23 mouse cellular contexts compared by ENCODE assay signal in genomic region chr9:46023591-46023990, GRCm38 (mm10). TPM values are rescaled to one million over a fixed set of nuclear protein-coding genes. Genes with fewer than 3 reads are reported as not detected.
DNase-seq lines count a peak whose midpoint lies in the region; ATAC-seq lines count a peak whose summit lies in the region.
"Had no signal": no experiment of that assay in that cellular context is flagged by ENCODE, and none has a peak within 500 bp of the region (broad histone marks: within the 10 kb centered on the region; RNA-seq: fewer than 3 reads in every experiment).

No protein-coding gene starts in this region.

- no peak overlapping the region for H3K27ac ChIP-seq in heart, embryonic 10.5 days
- H3K27ac ChIP-seq in heart, embryonic 12.5 days (ENCODE audit: poor library complexity, severe bottlenecking), result no peak overlapping the region
- H3K27ac ChIP-seq in kidney, embryonic 15.5 days, result no peak overlapping the region
- H3K27ac ChIP-seq: forebrain, embryonic 15.5 days; heart, embryonic 13.5 days; hindbrain, postnatal 0 days; midbrain, embryonic 13.5 days had no signal

- peak; percentile 74 for DNase-seq in adrenal gland, adult 2 months
- DNase-seq in adrenal gland, postnatal 4 days (ENCODE audit: low spot score in 2 of 2), result no peak
- peak; percentile 58 for DNase-seq in heart, embryonic 10.5 days (ENCODE audit: low spot score)
- peak; percentile 55 to 61 for DNase-seq in adrenal gland, postnatal 36 days
- peak; percentile 55 for DNase-seq in gastrocnemius, postnatal 25 days
- no peak for DNase-seq in spleen, adult 18-20 months
- DNase-seq: cerebellum, adult 11-12 months; heart, postnatal 36 days; kidney, adult 11 months; kidney, postnatal 25 days; lung, embryonic 14.5 days; lung, postnatal 4 days; retina, postnatal 1 day; right cerebral cortex, postnatal 4 days had no signal

- H3K9ac ChIP-seq in heart, embryonic 12.5 days, result no peak overlapping the region
- no peak overlapping the region for H3K9ac ChIP-seq in kidney, embryonic 15.5 days
- H3K9ac ChIP-seq: forebrain, embryonic 15.5 days; heart, embryonic 13.5 days; lung, embryonic 14.5 days; midbrain, embryonic 13.5 days had no signal

- 95% methylated on average over 11 of the region's 11 CpGs for WGBS in heart, embryonic 10.5 days
- 92% methylated on average over 11 of the region's 11 CpGs for WGBS in heart, embryonic 12.5 days
- WGBS in kidney, embryonic 15.5 days, result 92% methylated on average over 11 of the region's 11 CpGs

- H3K4me1 ChIP-seq in heart, embryonic 10.5 days, result peaks cover 6% of the 10 kb centered on the region; the same call in 1 of the 2 replicates
- peaks cover 16% of the 10 kb centered on the region; the same call in 1 of the 2 replicates for H3K4me1 ChIP-seq in heart, embryonic 12.5 days (replicated peaks)
- H3K4me1 ChIP-seq in kidney, embryonic 15.5 days, result peaks cover 9% of the 10 kb centered on the region

- peaks cover 12% of the 10 kb centered on the region for H3K36me3 ChIP-seq in heart, embryonic 10.5 days
- peaks cover 11% of the 10 kb centered on the region for H3K36me3 ChIP-seq in heart, embryonic 12.5 days
- H3K36me3 ChIP-seq in kidney, embryonic 15.5 days, result peaks cover 14% of the 10 kb centered on the region; the same call in 1 of the 2 replicates
- H3K36me3 ChIP-seq: forebrain, embryonic 15.5 days had no signal

- ATAC-seq in heart, embryonic 12.5 days (ENCODE audit: insufficient number of reproducible peaks, low FRiP score), result no peak
- no peak for ATAC-seq in kidney, embryonic 15.5 days (replicated peaks; ENCODE audit: low FRiP score)
- ATAC-seq: CD4-positive, CD25-positive, alpha-beta regulatory T cell, adult 4 months; forebrain, embryonic 15.5 days; hindbrain, postnatal 0 days; midbrain, embryonic 13.5 days had no signal

- no peaks in the 10 kb centered on the region for H3K9me3 ChIP-seq in heart, embryonic 10.5 days
- H3K9me3 ChIP-seq in heart, embryonic 12.5 days (replicated peaks), result no peaks in the 10 kb centered on the region
- no peaks in the 10 kb centered on the region for H3K9me3 ChIP-seq in kidney, embryonic 15.5 days (replicated peaks)
- H3K9me3 ChIP-seq: forebrain, embryonic 15.5 days; G1E; heart, embryonic 13.5 days; midbrain, embryonic 13.5 days had no signal

- H3K4me2 ChIP-seq in heart, embryonic 12.5 days, result no peak overlapping the region
- no peak overlapping the region for H3K4me2 ChIP-seq in kidney, embryonic 15.5 days
- H3K4me2 ChIP-seq: forebrain, embryonic 15.5 days; heart, embryonic 13.5 days; liver, embryonic 11.5 days; lung, embryonic 14.5 days; midbrain, embryonic 13.5 days had no signal

- no peaks in the 10 kb centered on the region for H3K27me3 ChIP-seq in heart, embryonic 10.5 days (ENCODE audit: insufficient read depth, poor library complexity, severe bottlenecking)
- no peaks in the 10 kb centered on the region for H3K27me3 ChIP-seq in heart, embryonic 12.5 days (replicated peaks)
- H3K27me3 ChIP-seq in kidney, embryonic 15.5 days, result no peaks in the 10 kb centered on the region
- H3K27me3 ChIP-seq: forebrain, embryonic 15.5 days; heart, embryonic 13.5 days; midbrain, embryonic 13.5 days had no signal

- no peak overlapping the region for H3K4me3 ChIP-seq in heart, embryonic 10.5 days
- H3K4me3 ChIP-seq in heart, embryonic 12.5 days, result no peak overlapping the region
- H3K4me3 ChIP-seq in kidney, embryonic 15.5 days (replicated peaks), result no peak overlapping the region
- H3K4me3 ChIP-seq: forebrain, embryonic 15.5 days; heart, embryonic 13.5 days; midbrain, embryonic 13.5 days had no signal

RNA-seq across cellular contexts. Expression of gene Sik3, which starts 11.0 kb away (rescaled TPM):
- total RNA-seq in adrenal gland, adult 2 months (2021), result 10 to 100 TPM; 49.2 to 87.3 TPM
- 17.2 and 30.2 TPM in 2 replicates for polyA plus RNA-seq in adrenal gland, adult 2 months (2012; rRNA removed)
- total RNA-seq in adrenal gland, postnatal 4 days (2021), result 10 to 100 TPM; 61.9 to 69.3 TPM
- 6.4 and 8.0 TPM in 2 replicates for polyA plus RNA-seq in heart, embryonic 10.5 days (2016; fragmentation: Nextera tagmentation; extraction: Ambion mirVana)
- polyA plus RNA-seq in heart, embryonic 12.5 days (2016; fragmentation: Nextera tagmentation; extraction: Ambion mirVana), result 13.9 and 15.0 TPM in 2 replicates
- 10 to 100 TPM; 55.1 to 60.0 TPM for total RNA-seq in adrenal gland, postnatal 36 days (2021)
- total RNA-seq in gastrocnemius, postnatal 25 days (2021), result 10 to 100 TPM; 34.7 to 38.9 TPM
- polyA plus RNA-seq in kidney, embryonic 15.5 days (2015; fragmentation: Nextera tagmentation; extraction: Ambion mirVana), result 9.9 and 10.2 TPM in 2 replicates

RNA-seq across cellular contexts. Expression of gene Pafah1b2, which starts 11.1 kb away (rescaled TPM):
- 100 to 1,000 TPM; 154 to 167 TPM for total RNA-seq in adrenal gland, adult 2 months (2021)
- polyA plus RNA-seq in adrenal gland, adult 2 months (2012; rRNA removed), result 57.5 and 96.7 TPM in 2 replicates
- total RNA-seq in adrenal gland, postnatal 4 days (2021), result 100 to 1,000 TPM; 154 to 163 TPM
- polyA plus RNA-seq in heart, embryonic 10.5 days (2016; fragmentation: Nextera tagmentation; extraction: Ambion mirVana), result 183 and 212 TPM in 2 replicates
- 173 and 175 TPM in 2 replicates for polyA plus RNA-seq in heart, embryonic 12.5 days (2016; fragmentation: Nextera tagmentation; extraction: Ambion mirVana)
- 100 to 1,000 TPM; 148 to 173 TPM for total RNA-seq in adrenal gland, postnatal 36 days (2021)
- 10 to 100 TPM; 27.8 to 32.2 TPM for total RNA-seq in gastrocnemius, postnatal 25 days (2021)
- polyA plus RNA-seq in kidney, embryonic 15.5 days (2015; fragmentation: Nextera tagmentation; extraction: Ambion mirVana), result 162 and 170 TPM in 2 replicates

Comparison
In these comparisons a context has a peak if more than half of its experiments do, and no peak if none do; other contexts are left out.
1. DNase-seq: peak in adrenal gland, adult 2 months (single experiment), heart, embryonic 10.5 days (single experiment), adrenal gland, postnatal 36 days (2 of 2) and gastrocnemius, postnatal 25 days (single experiment); none in adrenal gland, postnatal 4 days (0 of 2) and spleen, adult 18-20 months (0 of 2).
2. RNA of gene Pafah1b2, which starts 11.1 kb away (total RNA-seq): 148 to 173 TPM in adrenal gland, postnatal 36 days, 154 to 167 TPM in adrenal gland, adult 2 months and 154 to 163 TPM in adrenal gland, postnatal 4 days; 27.8 to 32.2 TPM in gastrocnemius, postnatal 25 days; every median in the first group is over 4 times any median in the second.